8 mouse cellular contexts compared by ENCODE assay signal in genomic region chr3:86998433-86999414, GRCm38 (mm10). TPM values are rescaled to one million over a fixed set of nuclear protein-coding genes. Genes with fewer than 3 reads are reported as not detected.
DNase-seq lines count a peak whose midpoint lies in the region; ATAC-seq and TF ChIP-seq lines count a peak whose summit lies in the region.
"Not testable (repeated sequence)": the region's sequence is repeated elsewhere in the genome, so short reads cannot be mapped to it uniquely, and the experiment has no call there.

No protein-coding gene starts in this region.

- H3K9ac ChIP-seq in hindbrain, embryonic 14.5 days, result peak overlapping the region; percentile 68

- H3K4me1 ChIP-seq in hindbrain, embryonic 14.5 days (replicated peaks; ENCODE audit: control insufficient read depth, insufficient read depth, low read length), result not testable (repeated sequence)

- H3K27me3 ChIP-seq in Patski, result peaks cover 44% of the 10 kb centered on the region
- H3K27me3 ChIP-seq in hindbrain, embryonic 14.5 days (ENCODE audit: control insufficient read depth, insufficient read depth, low read length), result not testable (repeated sequence)

- not testable (repeated sequence) for TF ChIP-seq CTCF in Patski (IDR thresholded peaks at IDR 0.05)

- H3K4me3 ChIP-seq in hindbrain, embryonic 14.5 days (replicated peaks; ENCODE audit: low read length), result peak overlapping the region; percentile 44

- H3K36me3 ChIP-seq in hindbrain, embryonic 14.5 days (replicated peaks; ENCODE audit: control insufficient read depth, insufficient read depth), result not testable (repeated sequence)

- POLR2A ChIA-PET in Patski (lab: Charles Lee), result not testable (repeated sequence)

- H3K9me3 ChIP-seq in hindbrain, embryonic 14.5 days (ENCODE audit: control insufficient read depth, low read length), result not testable (repeated sequence)

- peak overlapping the region; percentile 89 for H3K27ac ChIP-seq in hindbrain, embryonic 14.5 days

- in situ Hi-C loops in Patski (cut with MboI; ENCODE audit: low pct_unique_long_range_greater_than_20kb), result not testable (repeated sequence)

- 3% methylated on average over 23 of the region's 24 CpGs for whole genome bisulfite sequencing in hindbrain, embryonic 14.5 days

- DNase-seq in Patski (ENCODE audit: low read depth, low spot score), result not testable (repeated sequence)
- peak; percentile 85 to 86 for DNase-seq in cerebellum, postnatal 10 days
- DNase-seq in frontal cortex, postnatal 36 days (ENCODE audit: low spot score in 2 of 2), result peak; percentile 24 to 35
- peak; percentile 77 for DNase-seq in hindbrain, embryonic 14.5 days (ENCODE audit: low spot score)
- peak; percentile 29 to 30 for DNase-seq in layer of hippocampus, postnatal 36 days
- DNase-seq in lung, postnatal 25 days (ENCODE audit: low spot score), result peak; percentile 78
- DNase-seq in ovary, postnatal 36 days (ENCODE audit: low spot score), result peak; percentile 79
- peak; percentile 87 for DNase-seq in thymus, postnatal 14 days

- peak; percentile 48 for ATAC-seq in Patski
- peak; percentile 98 for ATAC-seq in hindbrain, embryonic 14.5 days (ENCODE audit: low FRiP score)

- peak overlapping the region; percentile 64 for H3K4me2 ChIP-seq in hindbrain, embryonic 14.5 days (replicated peaks)

- CTCF ChIA-PET in Patski (lab: Charles Lee), result not testable (repeated sequence)

RNA-seq across cellular contexts. Expression of gene Cd1d1, which starts 0.5 kb away (rescaled TPM):
- polyA plus RNA-seq in Patski (2021), result 1.7 TPM
- polyA plus RNA-seq in hindbrain, embryonic 14.5 days (2014; fragmentation: Nextera tagmentation; extraction: Ambion mirVana), result 38.4 and 43.8 TPM in 2 replicates
- under 1 TPM; 0.82 to 0.99 TPM for total RNA-seq in layer of hippocampus, postnatal 36 days (2021)

Comparison
In these comparisons a context has a peak if more than half of its experiments do, and no peak if none do; other contexts are left out.
1. RNA of gene Cd1d1, which starts 0.5 kb away (polyA plus RNA-seq): 38.4 to 43.8 TPM in hindbrain, embryonic 14.5 days; 1.7 TPM in Patski (single experiment); every median in the first group is over 10 times any median in the second.